Mouse (Mus musculus): ENCODE results near the gene Coro7. TPM values are rescaled to one million over a fixed set of nuclear protein-coding genes. Genes with fewer than 3 reads are reported as not detected.

Coro7 gene
- polyA plus RNA-seq, 1 experiment from 2014 or later, result 9.0 TPM

DNA sequence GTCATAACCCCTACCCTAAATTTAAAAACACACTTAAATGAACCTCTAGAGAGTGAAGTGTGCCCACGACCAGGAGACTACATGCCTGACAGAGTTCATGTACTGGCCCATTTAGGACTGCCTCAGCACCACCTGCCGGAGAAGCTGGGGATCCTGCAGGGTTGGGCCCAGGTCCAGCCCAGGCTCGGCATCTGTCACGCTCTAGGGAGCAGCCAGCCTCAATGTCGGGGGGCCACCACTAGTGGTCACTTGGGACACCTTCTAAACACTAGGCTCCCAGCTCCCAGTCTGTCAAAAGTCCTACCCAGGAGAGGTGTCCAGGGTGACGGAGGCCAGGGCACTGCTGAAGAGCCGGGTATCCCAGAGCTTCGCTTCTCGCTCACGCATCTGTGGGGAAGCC is 24.9 kb downstream of the Coro7 start:
- no peak overlapping the region for H3K4me2 ChIP-seq (replicated peaks; ENCODE audit: low read depth, low read length)
- TF ChIP-seq CTCF (IDR thresholded peaks at IDR 0.05), result peak; percentile 40
- TF ChIP-seq EP300 (IDR thresholded peaks at IDR 0.05), result no peak
- no peaks in the 10 kb centered on the region for H3K9me3 ChIP-seq (ENCODE audit: low read length)
- no peak for DNase-seq (ENCODE audit: low spot score)
- ATAC-seq, result no peak
- no peak overlapping the region for H3K9ac ChIP-seq (replicated peaks; ENCODE audit: low read depth)
- no peaks in the 10 kb centered on the region; the same call in 1 of the 2 replicates for H3K36me3 ChIP-seq (ENCODE audit: insufficient read depth, low read length)
- no peaks in the 10 kb centered on the region for H3K27me3 ChIP-seq (replicated peaks; ENCODE audit: insufficient read depth, low read length)
- H3K27ac ChIP-seq (ENCODE audit: low read length), result no peak overlapping the region
- no peak overlapping the region for H3K4me3 ChIP-seq (ENCODE audit: low read depth, low read length)
- WGBS, result 77% methylated on average over 10 of the region's 10 CpGs
- peaks cover 8% of the 10 kb centered on the region; the same call in 1 of the 2 replicates for H3K4me1 ChIP-seq (ENCODE audit: insufficient read depth, low read depth, low read length)

- 0 out of 2 replicates have a peak, but pooled peaks have one; percentile 22 for TF ChIP-seq EP300 (IDR thresholded peaks at IDR 0.05)
- TF ChIP-seq CTCF (IDR thresholded peaks at IDR 0.05), result no peak
- peak overlapping the region; percentile 43; the same call in 1 of the 2 replicates for H3K27ac ChIP-seq (ENCODE audit: low read length)
- WGBS, result 56% methylated on average over 4 of the region's 4 CpGs
- no peaks in the 10 kb centered on the region for H3K9me3 ChIP-seq (ENCODE audit: low read length)
- peaks cover 3% of the 10 kb centered on the region; the same call in 1 of the 2 replicates for H3K4me1 ChIP-seq (ENCODE audit: insufficient read depth, low read depth, low read length)
- H3K27me3 ChIP-seq (replicated peaks; ENCODE audit: insufficient read depth, low read length), result no peaks in the 10 kb centered on the region
- ATAC-seq (peak; percentile 32), DNase-seq (ENCODE audit: low spot score) (no peak)
- H3K4me2 ChIP-seq (replicated peaks; ENCODE audit: low read depth, low read length), result no peak overlapping the region
- no peaks in the 10 kb centered on the region; the same call in 1 of the 2 replicates for H3K36me3 ChIP-seq (ENCODE audit: insufficient read depth, low read length)
- no peak overlapping the region for H3K9ac ChIP-seq (replicated peaks; ENCODE audit: low read depth)
- no peak overlapping the region for H3K4me3 ChIP-seq (ENCODE audit: low read depth, low read length)
These were observed 26.7 kb downstream of the Coro7 start for GRCm38 (mm10) chr16:4652707-4653416.

DNA sequence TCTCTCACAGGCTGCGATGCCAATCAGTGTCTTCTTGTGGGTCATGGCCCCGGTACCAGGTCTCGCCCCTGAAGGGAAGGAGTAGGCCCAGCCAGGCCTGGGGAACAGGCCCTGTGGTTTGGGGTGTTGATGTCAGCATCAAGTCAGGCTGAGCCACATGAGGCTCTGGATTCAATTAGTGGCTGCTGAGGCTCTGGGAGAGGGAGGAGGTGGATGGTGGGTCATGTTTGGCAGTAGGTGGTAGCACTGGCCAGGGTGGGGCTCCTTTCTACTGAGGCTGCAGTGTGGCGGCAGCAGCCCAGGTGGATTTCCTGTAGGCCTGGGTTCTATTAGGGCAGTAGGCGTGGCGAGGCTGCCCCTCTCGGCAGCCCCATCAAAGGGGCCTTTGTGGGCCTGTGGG is 28.0 kb downstream of the Coro7 start:
- Histone ChIP-seq H3K27ac (ENCODE audit: low read length) (no peak overlapping the region), H3K9me3 (ENCODE audit: low read length) (no peaks in the 10 kb centered on the region), H3K36me3 (ENCODE audit: insufficient read depth, low read length) (no peaks in the 10 kb centered on the region; the same call in 1 of the 2 replicates), H3K4me3 (ENCODE audit: low read depth, low read length) (no peak overlapping the region), H3K9ac (replicated peaks; ENCODE audit: low read depth) (no peak overlapping the region), H3K27me3 (replicated peaks; ENCODE audit: insufficient read depth, low read length) (no peaks in the 10 kb centered on the region), H3K4me1 (ENCODE audit: insufficient read depth, low read depth, low read length) (peaks cover 13% of the 10 kb centered on the region), H3K4me2 (replicated peaks; ENCODE audit: low read depth, low read length) (no peak overlapping the region)
- WGBS, result 68% methylated on average over 7 of the region's 7 CpGs
- TF ChIP-seq CTCF (IDR thresholded peaks at IDR 0.05) (no peak), EP300 (IDR thresholded peaks at IDR 0.05) (no peak)
- ATAC-seq (no peak), DNase-seq (ENCODE audit: low spot score) (no peak)

GRCm38 (mm10) chr16:4651081-4651480 is 28.5 kb downstream of the Coro7 start:
- Histone ChIP-seq H3K36me3 (ENCODE audit: insufficient read depth, low read length) (no peaks in the 10 kb centered on the region; the same call in 1 of the 2 replicates), H3K27me3 (replicated peaks; ENCODE audit: insufficient read depth, low read length) (no peaks in the 10 kb centered on the region), H3K4me2 (replicated peaks; ENCODE audit: low read depth, low read length) (no peak overlapping the region), H3K4me3 (ENCODE audit: low read depth, low read length) (no peak overlapping the region), H3K27ac (ENCODE audit: low read length) (no peak overlapping the region), H3K9ac (replicated peaks; ENCODE audit: low read depth) (0 out of 2 replicates have a peak overlapping the region, but pooled peaks have one; percentile 8), H3K4me1 (ENCODE audit: insufficient read depth, low read depth, low read length) (peaks cover 14% of the 10 kb centered on the region), H3K9me3 (ENCODE audit: low read length) (no peaks in the 10 kb centered on the region)
- WGBS, result 60% methylated on average over 1 of the region's 1 CpGs
- DNase-seq (ENCODE audit: low spot score) (no peak), ATAC-seq (no peak)
- no peak for TF ChIP-seq EP300 (IDR thresholded peaks at IDR 0.05)
- no peak for TF ChIP-seq CTCF (IDR thresholded peaks at IDR 0.05)

GRCm38 (mm10) chr16:4650161-4650560 is 29.4 kb downstream of the Coro7 start:
- Histone ChIP-seq H3K4me1 (ENCODE audit: insufficient read depth, low read depth, low read length) (peaks cover 14% of the 10 kb centered on the region), H3K27ac (ENCODE audit: low read length) (no peak overlapping the region), H3K36me3 (ENCODE audit: insufficient read depth, low read length) (no peaks in the 10 kb centered on the region; the same call in 1 of the 2 replicates), H3K9ac (replicated peaks; ENCODE audit: low read depth) (no peak overlapping the region), H3K9me3 (ENCODE audit: low read length) (no peaks in the 10 kb centered on the region), H3K27me3 (replicated peaks; ENCODE audit: insufficient read depth, low read length) (no peaks in the 10 kb centered on the region), H3K4me2 (replicated peaks; ENCODE audit: low read depth, low read length) (no peak overlapping the region), H3K4me3 (ENCODE audit: low read depth, low read length) (no peak overlapping the region)
- WGBS, result 80% methylated on average over 3 of the region's 3 CpGs
- ATAC-seq, result no peak
- DNase-seq (ENCODE audit: low spot score), result no peak
- TF ChIP-seq CTCF (IDR thresholded peaks at IDR 0.05) (no peak), EP300 (IDR thresholded peaks at IDR 0.05) (no peak)

DNA sequence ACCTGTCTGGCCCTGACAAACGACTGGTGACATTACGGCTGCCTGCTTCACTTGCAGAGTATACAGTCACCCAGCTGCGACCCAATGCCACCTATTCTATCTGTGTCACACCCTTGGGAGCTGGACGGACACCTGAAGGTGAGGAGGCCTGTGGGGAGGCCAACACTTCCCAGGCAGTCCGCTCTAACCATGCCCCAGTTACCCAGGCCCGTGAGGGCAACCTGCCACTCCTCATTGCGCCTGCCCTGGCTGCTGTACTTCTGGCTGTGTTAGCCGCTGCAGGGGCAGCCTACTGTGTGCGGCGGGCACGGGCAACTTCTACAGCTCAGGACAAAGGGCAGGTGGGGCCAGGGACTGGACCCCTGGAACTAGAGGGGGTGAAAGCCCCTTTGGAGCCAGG is 29.9 kb downstream of the Coro7 start:
- 88% methylated on average over 11 of the region's 11 CpGs for WGBS
- H3K4me1 ChIP-seq (ENCODE audit: insufficient read depth, low read depth, low read length), result peaks cover 15% of the 10 kb centered on the region
- H3K4me2 ChIP-seq (replicated peaks; ENCODE audit: low read depth, low read length), result no peak overlapping the region
- no peak overlapping the region for H3K9ac ChIP-seq (replicated peaks; ENCODE audit: low read depth)
- ATAC-seq (no peak), DNase-seq (ENCODE audit: low spot score) (no peak)
- no peaks in the 10 kb centered on the region for H3K27me3 ChIP-seq (replicated peaks; ENCODE audit: insufficient read depth, low read length)
- TF ChIP-seq EP300 (IDR thresholded peaks at IDR 0.05) (no peak), CTCF (IDR thresholded peaks at IDR 0.05) (no peak)
- no peaks in the 10 kb centered on the region for H3K36me3 ChIP-seq (ENCODE audit: insufficient read depth, low read length)
- H3K4me3 ChIP-seq (ENCODE audit: low read depth, low read length), result no peak overlapping the region
- no peaks in the 10 kb centered on the region for H3K9me3 ChIP-seq (ENCODE audit: low read length)
- no peak overlapping the region for H3K27ac ChIP-seq (ENCODE audit: low read length)
